Mouse (Mus musculus): ENCODE measurements at regions not wholly inside any gene's neighbourhood (a gene's known extent, or its start where the extent isn't known, plus 50 kb on each side); places are given as distances from the start of the nearest gene placed in this dataset.

DNA sequence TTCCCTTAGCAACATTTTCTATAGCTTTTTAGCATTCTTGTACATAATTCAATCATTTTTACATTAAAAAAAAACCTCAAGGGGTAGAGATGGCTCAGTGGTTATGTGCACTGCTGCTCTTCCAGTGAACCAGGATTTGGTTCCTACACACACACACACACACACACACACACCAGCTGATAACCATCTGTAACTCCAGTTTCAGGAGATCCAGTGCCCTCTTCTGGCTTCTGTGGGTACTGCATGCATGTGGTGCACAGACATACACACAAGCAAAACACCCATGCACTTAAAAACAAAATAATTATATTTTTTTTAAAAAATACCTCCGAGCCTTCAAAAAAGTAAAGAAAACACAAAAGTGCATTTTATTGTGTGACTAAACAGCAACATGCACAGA is 270.6 kb downstream of the Agtpbp1 start:
- DNase-seq, result no peak

DNA sequence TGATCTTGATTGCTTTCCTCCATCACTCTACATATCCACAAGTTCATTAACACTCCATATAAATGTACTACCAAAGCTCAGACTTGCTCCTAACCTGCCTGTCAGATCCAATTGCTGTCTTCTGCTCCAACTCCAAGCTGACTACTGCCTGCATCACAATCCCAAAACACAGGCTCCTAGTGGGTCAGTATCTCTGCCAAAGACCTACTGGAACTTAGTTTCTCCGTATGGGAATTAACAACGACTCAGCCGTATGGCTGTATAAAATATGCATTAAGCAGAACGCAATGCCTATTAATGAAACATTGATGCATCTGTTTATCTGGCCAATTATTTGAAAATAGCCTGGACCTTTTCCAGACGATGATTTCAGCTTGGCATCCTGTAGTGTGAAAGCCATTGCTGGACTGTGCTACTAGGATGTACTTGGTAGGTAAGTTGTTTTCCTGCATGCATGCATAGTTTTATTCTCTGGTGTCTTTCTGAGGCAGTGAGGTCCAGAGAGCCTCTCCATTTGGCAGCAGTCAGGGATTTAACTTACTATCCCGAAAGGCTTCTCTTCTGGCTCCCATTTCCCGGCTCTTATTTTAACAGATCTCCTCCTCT is 271.2 kb downstream of the Agtpbp1 start:
- no peak for DNase-seq

GRCm38 (mm10) chr13:59292905-59293304 is 292.1 kb downstream of the Agtpbp1 start:
- no peak for DNase-seq

GRCm38 (mm10) chr13:59289127-59289526 is 295.9 kb downstream of the Agtpbp1 start:
- DNase-seq, result no peak

DNA sequence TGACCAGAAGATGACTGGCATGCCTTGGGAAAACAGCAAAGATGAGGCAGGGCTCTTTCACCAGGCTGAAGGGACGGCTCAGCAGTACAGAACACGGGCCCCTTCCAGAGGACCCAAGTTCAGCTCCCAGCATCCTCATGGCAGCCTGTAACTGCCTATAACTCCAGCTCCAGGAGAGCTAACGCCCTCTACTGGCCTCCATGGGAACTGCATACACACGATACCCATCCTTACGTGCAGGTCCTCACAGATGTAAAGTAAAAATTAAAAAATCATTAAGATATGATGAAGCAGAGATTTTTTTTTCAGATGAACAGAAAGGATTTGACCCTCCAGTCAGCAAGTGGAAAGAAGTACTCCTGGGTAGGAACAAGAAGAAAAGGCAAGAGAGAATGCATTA is 303.8 kb downstream of the Agtpbp1 start:
- no peak for DNase-seq

GRCm38 (mm10) chr13:59279136-59279535 is 305.9 kb downstream of the Agtpbp1 start:
- DNase-seq, result no peak

DNA sequence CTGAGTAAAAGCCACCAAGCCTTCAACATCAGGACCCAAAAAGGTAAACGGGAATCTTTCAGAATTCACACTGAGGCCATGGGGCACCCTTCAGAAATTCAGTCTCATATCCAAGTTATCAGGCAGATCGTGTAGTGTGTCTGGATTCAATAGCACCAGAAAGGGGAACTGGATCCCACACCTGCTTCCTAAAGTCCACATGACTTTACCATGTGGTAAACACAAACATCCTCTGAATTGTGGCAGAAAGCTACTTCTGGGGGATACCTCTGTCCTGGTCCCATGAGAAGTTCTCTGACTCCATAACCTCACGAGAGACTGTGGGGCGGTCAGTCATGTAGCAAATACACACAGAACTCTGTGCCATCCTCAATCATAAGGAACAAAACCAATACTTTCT is 313.4 kb downstream of the Agtpbp1 start:
- no peak for DNase-seq

- DNase-seq, result no peak
These were observed 318.2 kb downstream of the Agtpbp1 start for GRCm38 (mm10) chr13:59266854-59267253.

GRCm38 (mm10) chr13:59264126-59264525 is 320.9 kb downstream of the Agtpbp1 start:
- DNase-seq, result no peak

- no peak for DNase-seq
These were observed 323.1 kb downstream of the Agtpbp1 start for GRCm38 (mm10) chr13:59261924-59262323.

DNA sequence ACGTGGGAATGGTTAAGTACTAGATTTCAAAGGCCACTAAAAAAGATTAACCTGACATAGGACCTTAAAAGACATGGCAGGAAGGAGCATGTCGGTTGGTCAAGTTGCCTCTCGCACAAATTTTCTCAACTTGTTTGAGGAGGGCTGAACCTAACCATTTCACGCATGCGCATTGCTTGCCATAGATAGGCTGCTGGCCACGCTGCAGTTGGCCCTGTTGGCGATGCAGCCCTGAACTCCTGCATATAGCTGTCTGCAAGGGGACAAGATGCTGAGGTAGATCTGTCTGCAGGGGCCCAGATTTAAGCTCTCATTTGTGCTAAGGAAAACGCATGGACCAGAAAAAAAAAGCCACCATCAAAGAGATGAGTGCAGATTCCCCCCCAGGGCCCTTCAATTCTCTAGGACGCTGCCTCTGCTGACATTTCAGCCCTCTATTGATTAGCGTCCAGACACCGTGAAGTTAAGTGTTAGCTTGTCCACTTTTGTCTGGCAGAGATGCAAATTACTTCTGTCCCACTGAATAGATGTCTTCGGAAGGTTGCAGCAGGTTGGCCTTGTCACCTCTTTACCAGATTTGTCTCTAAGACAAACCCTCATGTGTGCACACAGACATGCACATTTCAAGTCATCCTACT is 329.1 kb downstream of the Agtpbp1 start:
- DNase-seq, result no peak

DNA sequence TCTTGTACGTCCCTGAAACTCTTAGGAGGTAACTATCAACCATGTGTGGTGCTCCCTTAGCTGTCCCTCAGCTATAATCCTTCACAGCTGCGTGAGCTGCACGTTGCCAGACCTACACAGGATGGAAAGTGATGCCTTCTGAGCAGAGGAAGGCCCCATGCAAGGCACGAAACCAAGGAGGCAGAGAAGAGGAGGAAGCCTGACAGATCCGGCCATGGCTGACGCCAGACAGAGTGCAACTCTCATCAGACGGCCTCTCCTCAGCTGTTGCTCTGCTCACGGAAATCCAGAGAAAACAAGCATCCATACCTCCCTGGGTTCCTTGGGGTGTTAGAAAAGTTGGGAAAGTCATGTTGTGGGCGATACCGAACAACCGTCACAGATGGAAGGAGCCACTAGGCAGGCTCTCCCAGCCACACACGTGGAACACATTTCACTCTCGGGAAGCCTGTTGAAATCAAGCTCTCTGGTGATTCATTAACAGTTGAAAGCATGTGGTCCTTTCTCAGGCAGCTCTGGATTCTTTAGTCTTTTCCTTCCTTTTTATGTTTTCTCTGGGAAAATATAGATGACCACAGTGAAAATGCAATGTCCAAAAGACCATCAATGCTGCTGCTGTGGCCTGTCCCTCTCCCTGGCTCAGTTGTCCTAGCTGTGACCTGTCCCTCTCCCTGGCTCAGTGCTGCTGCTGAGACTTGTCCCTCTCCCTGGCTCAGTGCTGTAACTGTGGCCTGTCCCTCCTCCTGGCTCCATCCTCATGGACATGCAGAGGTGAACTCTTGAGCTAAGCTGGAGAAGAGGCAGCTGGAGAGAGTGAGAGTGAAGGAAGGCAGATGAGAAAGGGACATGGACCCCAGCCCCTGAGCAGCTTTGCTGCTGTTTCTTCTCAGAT is 331.1 kb downstream of the Agtpbp1 start:
- no peak for DNase-seq

DNA sequence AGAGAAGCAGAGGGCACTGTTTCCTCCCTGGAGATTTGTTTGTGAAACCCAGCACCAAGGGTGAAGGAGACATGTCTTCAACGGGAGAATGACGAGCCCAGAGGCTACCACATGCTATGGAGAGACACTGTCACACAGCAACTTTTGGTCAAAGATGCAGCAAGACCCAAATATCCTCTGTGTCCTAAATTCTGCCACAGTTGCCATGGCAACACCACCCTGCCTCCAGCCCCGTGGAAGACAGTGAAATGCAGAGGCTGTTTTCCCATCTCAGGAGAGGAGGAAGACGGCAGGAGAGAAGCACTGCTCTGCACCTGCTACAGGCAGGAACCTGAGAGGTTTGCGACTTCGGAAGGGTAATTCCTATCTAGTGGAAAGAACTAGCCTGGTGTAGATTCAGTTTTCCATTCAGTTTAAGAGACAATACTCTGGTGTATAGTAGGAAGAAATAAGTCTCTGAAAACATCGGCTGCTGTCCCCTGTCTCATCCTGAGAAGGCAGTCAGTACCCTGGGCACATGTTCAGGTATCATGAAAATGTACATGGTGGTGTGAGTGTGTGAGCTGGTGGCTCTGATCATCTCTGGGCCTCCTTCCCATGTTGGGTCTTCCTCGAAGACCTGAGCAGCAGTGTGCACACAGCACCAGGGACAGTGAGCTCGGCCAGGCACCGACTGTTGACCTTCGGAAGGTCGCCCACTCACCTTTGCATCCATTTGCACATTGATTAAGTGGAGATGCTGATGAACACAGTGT is 333.6 kb downstream of the Agtpbp1 start:
- DNase-seq, result peak; percentile 20

DNA sequence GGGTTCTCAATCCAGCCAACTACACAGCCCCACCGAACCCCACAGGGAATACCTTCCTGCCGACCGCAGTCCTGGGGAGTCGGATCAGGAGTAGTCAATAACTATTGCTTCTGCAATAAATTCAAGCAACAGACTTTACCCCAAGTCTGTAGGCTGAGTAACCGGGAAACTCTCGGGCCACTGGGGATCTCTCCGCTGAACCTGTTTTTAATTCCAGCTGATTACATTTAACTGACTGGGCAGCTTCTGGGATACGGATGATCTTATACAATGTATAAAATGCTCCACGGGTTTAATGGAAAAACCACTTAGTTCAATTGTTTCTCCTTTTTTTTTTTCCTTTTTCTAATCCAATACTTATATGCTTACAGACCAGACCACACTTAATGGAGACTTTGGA is 336.6 kb downstream of the Agtpbp1 start:
- DNase-seq, result no peak

DNA sequence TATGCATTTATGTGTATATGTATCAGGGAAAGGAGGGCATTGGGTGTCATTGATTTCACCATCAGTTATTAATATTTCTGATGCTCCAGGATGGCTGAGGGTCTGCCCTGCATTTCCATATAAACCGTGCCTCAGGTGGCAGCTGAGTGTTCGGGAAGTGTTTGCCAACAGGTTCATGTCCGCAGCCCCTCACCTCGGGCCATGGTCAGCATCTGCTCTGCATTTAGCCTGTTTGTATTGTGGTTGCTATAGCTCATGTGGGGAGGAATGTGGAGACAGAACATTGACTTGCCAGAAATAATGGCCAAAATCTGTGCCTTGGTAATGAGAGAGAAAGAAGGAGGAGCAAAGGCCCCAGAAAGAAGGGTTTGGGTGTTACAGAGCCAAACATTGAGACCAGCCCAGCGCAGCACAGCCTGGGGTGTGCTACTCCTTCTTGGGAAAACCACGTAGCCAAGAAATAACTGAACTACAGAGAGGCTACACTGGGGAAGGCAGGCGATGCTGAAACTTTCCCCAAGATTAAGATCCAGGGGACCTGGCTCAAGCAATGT is 338.0 kb downstream of the Agtpbp1 start:
- no peak for DNase-seq

GRCm38 (mm10) chr13:59246070-59246469 is 339.0 kb downstream of the Agtpbp1 start:
- DNase-seq, result no peak

- no peak for DNase-seq
These were observed 340.4 kb downstream of the Agtpbp1 start for GRCm38 (mm10) chr13:59244622-59245021.

GRCm38 (mm10) chr13:59242671-59243070 is 342.4 kb downstream of the Agtpbp1 start:
- no peak for DNase-seq

GRCm38 (mm10) chr13:59238696-59239095 is 346.3 kb downstream of the Agtpbp1 start:
- no peak for DNase-seq

DNA sequence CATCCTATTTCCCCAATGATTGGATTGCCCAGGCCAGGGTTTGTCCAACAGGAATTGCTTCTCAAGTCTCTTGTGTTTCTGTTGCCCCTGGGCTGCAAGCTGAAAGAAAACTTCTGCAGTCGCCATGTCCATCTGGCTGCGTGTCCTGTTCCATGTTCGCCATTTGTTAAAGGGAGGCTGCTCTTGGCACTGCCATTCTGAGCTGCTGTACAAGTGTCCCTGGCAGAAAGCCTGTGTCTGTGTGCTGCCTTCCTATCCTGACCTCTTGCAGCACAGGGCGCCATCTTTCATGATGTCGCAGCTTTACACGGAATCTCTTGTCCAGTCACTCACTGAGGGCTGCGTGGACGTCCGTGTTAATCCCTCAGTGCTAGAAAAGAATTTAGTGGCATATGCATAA is 349.2 kb downstream of the Agtpbp1 start:
- DNase-seq, result no peak

DNA sequence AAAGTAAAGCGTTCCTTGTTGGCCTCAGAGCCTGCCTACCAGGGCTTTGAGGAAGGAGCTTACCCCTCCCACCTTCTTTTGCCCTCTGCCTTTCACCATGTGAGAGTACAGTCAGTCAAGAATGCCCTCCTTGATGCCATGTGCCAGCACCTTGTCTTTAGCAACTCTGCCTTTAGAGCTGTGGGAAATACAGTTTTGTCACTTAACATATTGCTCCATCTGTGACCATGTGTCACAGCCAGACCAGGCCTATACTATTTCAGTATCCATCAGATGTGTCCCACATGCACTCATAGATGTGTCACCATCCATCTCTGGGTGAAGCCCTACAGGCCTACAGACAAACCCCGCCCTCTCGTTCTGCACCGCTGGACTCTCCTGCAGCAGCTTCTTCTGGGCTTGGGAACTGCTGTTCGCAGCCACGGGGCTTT is 355.9 kb downstream of the Agtpbp1 start:
- DNase-seq, result no peak

DNA sequence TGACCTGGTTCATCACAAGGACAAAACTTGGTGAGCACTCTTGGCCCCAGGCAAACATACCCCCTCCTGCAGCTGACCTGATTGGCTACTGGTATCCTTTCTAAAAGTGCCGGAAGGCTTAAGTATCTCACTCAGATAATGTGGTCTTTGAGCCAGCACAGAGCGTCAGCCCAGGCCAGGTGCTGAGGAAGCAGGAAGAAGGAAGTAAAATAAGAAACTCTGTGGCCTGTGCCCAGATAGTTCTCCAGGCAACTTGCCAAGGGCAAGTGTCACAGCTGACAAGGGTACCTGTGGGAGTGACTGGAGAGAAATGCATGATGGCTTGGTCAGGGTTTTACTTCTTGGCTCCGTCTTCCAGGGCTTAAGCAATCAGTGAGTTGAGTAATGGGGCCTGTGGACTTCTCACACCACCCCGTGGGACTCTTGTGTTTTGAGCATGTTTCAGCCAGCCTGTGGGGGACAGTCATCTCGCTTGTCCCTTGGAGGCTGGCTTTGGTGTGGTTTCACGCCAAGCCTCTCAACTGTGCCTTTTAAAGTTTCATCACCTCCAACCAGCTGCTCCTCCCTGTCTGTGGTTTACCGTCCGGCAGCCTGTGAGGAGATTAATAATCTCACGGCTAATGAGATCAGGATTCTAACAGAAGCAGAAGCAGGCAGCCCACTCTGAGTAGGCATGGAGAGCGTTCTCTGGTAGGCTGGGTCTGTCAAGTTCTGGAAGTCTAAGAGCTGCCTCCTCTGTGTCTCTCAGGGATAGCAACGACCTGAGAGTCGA is 356.8 kb downstream of the Agtpbp1 start:
- no peak for DNase-seq
